Mouse (Mus musculus) ES-E14 (cell line): ENCODE data around the gene Tmem230. TPM values are rescaled to one million over a fixed set of nuclear protein-coding genes. Genes with fewer than 3 reads are reported as not detected.
"Not testable (repeated sequence)": the region's sequence is repeated elsewhere in the genome, so short reads cannot be mapped to it uniquely, and the experiment has no call there.

Source experiments
- DNase-seq: peaks from one replicate; pipeline ENCODE4 v3.0.0-alpha.2; 2013; ENCODE audit warnings: low read depth, low spot score
- H3K27ac ChIP-seq: 2 replicates; pipeline ENCODE4 v1.5.1; 2012; ENCODE audit warnings: low read depth, mild to moderate bottlenecking, low read length, moderate library complexity, mixed read lengths; ENCODE audit not compliant: poor library complexity, insufficient read depth, severe bottlenecking
- H3K36me3 ChIP-seq: 2 replicates; pipeline ENCODE4 v1.6.1; 2012; ENCODE audit warnings: mild to moderate bottlenecking, low read length, moderate library complexity, mixed read lengths; ENCODE audit not compliant: control insufficient read depth, poor library complexity, insufficient read depth, severe bottlenecking
- H3K4me1 ChIP-seq, 2 experiments: fragments of 150-350 bp in 1 of 2; sonication (generic) in 1 of 2; 2 replicates each; pipeline ENCODE4 v1.6.1; 2012; ENCODE audit warnings: low read length in 2 of 2, mild to moderate bottlenecking in 1 of 2, mixed read lengths in 1 of 2; ENCODE audit not compliant: control insufficient read depth in 2 of 2, insufficient read depth in 2 of 2, poor library complexity in 1 of 2
- H3K4me3 ChIP-seq, 2 experiments: fragments of 150-350 bp in 1 of 2; sonication (generic) in 1 of 2; 2 replicates each; pipeline ENCODE4 v1.5.1; 2012; ENCODE audit warnings: low read length in 2 of 2, low read depth in 1 of 2, mild to moderate bottlenecking in 1 of 2, mixed read lengths in 1 of 2; ENCODE audit not compliant: insufficient read depth in 1 of 2, poor library complexity in 1 of 2, severe bottlenecking in 1 of 2
- H3K9ac ChIP-seq: 2 replicates; pipeline ENCODE4 v1.6.1; 2012; ENCODE audit warnings: low read depth, mild to moderate bottlenecking, low read length, mixed read lengths; ENCODE audit not compliant: poor library complexity, insufficient read depth, severe bottlenecking
- H3K9me3 ChIP-seq: fragments of 150-350 bp; sonication (generic); 2 replicates; pipeline ENCODE4 v1.6.1; 2012; ENCODE audit warnings: low read depth, mild to moderate bottlenecking, low read length; ENCODE audit not compliant: control insufficient read depth, insufficient read depth
- CHD2 ChIP-seq: IDR thresholded peaks from 2 replicates; pipeline ENCODE4 v1.6.1; 2014; ENCODE audit warnings: mild to moderate bottlenecking, low read depth, low read length, inconsistent platforms
- HCFC1 ChIP-seq: IDR thresholded peaks from 2 replicates; pipeline ENCODE4 v1.6.1; 2012; ENCODE audit warnings: low read length, inconsistent platforms, borderline replicate concordance; ENCODE audit not compliant: insufficient read depth
- MAFK ChIP-seq: IDR thresholded peaks from 2 replicates; pipeline ENCODE4 v1.6.1; 2014; ENCODE audit warnings: mild to moderate bottlenecking, low read depth, low read length, inconsistent platforms; ENCODE audit not compliant: insufficient read depth
- ZC3H11A ChIP-seq: IDR thresholded peaks from 2 replicates; pipeline ENCODE4 v1.6.1; 2012; ENCODE audit warnings: low read depth, mild to moderate bottlenecking, inconsistent platforms, low read length, borderline replicate concordance
- ZNF384 ChIP-seq: IDR thresholded peaks from 2 replicates; pipeline ENCODE4 v1.6.1; 2012; ENCODE audit warnings: low read depth, low read length, inconsistent platforms
- in situ Hi-C, 2 experiments: fragments of 600-800 bp; cut with MboI; formaldehyde crosslinking; loops; one replicate each; pipeline ENCODE4 v1.15.1; 2025; ENCODE audit warnings: low sequenced_read_pairs in 2 of 2, inconsistent platforms in 1 of 2; ENCODE audit not compliant: unreplicated experiment in 2 of 2
- total RNA-seq: library from RNA; depleted of rRNA; stranded (reverse); fragments of 300-350 nt; gene quantifications from 2 replicates; pipeline ENCODE4 v1.2.3, GENCODE M21; 2012

Tmem230 gene
- total RNA-seq, 1 experiment, result 36.0 TPM

DNA sequence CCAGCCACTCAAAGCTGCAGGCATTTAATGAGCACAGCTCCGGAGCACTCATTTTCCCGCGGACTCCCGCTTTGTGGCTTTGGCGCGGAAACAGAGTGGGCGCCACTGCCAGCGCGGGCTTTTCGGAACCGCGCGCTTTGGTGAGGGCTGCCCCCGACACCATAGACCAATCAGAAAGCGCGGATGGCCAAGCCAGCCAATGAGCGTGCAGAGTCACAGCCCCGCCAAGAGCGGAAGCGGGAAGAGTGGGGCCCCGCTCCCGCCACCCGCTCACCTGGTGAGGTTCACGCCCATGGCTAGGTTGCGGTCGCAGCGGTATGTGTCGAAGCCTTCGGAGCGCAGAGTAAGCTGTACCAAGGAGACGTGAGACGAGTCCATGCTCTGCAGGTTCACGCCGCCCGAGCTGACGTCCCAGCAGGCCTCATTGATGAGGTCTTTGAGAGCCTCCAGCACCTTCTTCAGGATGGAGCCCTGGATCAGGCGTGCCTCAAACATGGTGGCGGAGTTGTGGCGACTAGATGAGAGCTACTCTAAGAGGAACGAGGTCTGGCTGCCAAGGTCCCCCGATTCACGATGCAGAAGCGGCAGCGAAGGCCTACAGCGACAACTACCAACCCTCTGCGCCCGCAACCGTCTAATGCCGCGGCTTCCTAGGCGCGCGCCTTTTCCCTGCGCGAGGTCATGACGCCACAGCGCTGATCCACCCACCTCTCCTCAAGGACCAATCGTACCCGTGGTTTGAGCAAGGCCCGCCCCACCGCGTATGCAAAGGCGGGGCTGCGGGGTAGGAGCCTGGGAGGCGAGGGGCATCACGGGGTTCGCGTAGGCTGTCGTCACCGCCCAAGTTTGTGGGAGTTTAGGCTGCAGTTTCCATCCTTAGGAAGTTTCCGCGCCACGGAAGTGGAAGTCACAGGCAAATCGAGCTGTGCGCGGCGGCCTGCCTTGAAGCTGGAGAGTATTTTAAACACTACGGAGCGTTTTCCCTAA is 5.2 kb upstream of the Tmem230 start, which contains the start of gene Pcna:
Pcna (minus strand) TSS at position 773 of the 987 bp plus-strand sequence.
- H3K36me3 ChIP-seq, result peaks cover 14% of the 10 kb centered on the region
- in situ Hi-C loops, result no loop called here
- TF ChIP-seq HCFC1 (peak; percentile 54; the same call in 1 of the 2 replicates), MAFK (no peak), CHD2 (peak; percentile 74; the same call in 1 of the 2 replicates)
- H3K27ac ChIP-seq, result peak within 1 kb of the TSS; percentile 81
- H3K4me1 ChIP-seq, result peaks cover 0 to 3% of the 10 kb centered on the region in 2 experiments; a peak in 3 of 4 replicates
- H3K9ac ChIP-seq, result peak within 1 kb of the TSS; percentile 85
- peak; percentile 97 for DNase-seq
- peak within 1 kb of the TSS; percentile 82 to 86 for H3K4me3 ChIP-seq
- H3K9me3 ChIP-seq, result no peaks in the 10 kb centered on the region

DNA sequence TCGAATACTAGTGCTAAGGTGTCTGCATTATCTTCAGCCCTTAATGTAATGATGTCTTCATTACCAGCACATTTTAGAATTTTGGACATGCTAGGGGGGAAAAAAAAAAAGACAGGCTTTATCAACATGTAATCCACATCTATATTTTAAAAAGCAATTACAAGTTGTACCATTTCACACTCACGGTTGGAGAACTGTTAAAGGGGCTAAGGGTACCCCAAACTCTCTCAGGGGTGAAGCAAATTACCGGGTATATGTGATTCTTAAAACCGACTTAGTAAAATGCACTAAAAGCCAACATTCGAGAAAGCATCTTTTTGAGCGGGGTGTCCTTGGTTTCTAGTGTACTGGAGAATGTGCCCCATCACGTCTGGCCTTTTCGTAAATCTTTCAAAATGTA is 4.3 kb upstream of the Tmem230 start:
- H3K9ac ChIP-seq, result peak overlapping the region; percentile 83
- peak overlapping the region; percentile 82 to 86 for H3K4me3 ChIP-seq
- H3K36me3 ChIP-seq, result peaks cover 15% of the 10 kb centered on the region
- in situ Hi-C loops, result no loop called here
- no peak for DNase-seq
- no peaks in the 10 kb centered on the region for H3K9me3 ChIP-seq
- no peaks in the 10 kb centered on the region for H3K4me1 ChIP-seq
- no peak for TF ChIP-seq HCFC1
- no peak for TF ChIP-seq MAFK
- TF ChIP-seq ZNF384, result no peak
- TF ChIP-seq CHD2, result no peak
- TF ChIP-seq ZC3H11A, result no peak
- H3K27ac ChIP-seq, result no peak overlapping the region; the same call in 1 of the 2 replicates

DNA sequence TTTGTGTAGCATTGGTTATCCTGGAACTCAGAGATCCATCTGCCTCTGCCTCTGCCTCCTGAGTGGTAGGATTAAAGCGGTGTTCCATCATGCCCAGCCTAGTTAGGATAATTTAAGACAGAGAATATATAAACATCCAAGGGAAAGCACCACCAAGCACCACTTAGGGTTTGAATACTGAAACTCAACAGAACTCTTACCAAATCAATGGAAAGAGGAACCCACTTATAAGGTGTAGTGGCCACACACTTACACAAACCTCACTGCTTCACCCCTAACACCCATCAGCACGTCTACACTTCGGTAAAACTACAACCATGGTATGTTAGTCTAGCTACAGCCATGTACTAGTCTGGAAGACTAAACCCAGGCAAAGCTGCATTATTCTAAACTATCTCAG is 4.2 kb downstream of the Tmem230 start:
- H3K36me3 ChIP-seq, result peaks cover 11% of the 10 kb centered on the region
- H3K27ac ChIP-seq, result no peak overlapping the region
- no peak overlapping the region for H3K9ac ChIP-seq
- no peak for DNase-seq
- TF ChIP-seq ZC3H11A (no peak), HCFC1 (no peak), ZNF384 (no peak)
- H3K4me1 ChIP-seq, result no peaks in the 10 kb centered on the region
- no peaks in the 10 kb centered on the region for H3K9me3 ChIP-seq
- in situ Hi-C loops, result loop anchor here (10.0 to 25.0 kb wide), 2 partner anchors 99 to 406 kb away; partner anchors contain the start of gene Slc23a2 (in 1 of the 2)
- no peak overlapping the region for H3K4me3 ChIP-seq

DNA sequence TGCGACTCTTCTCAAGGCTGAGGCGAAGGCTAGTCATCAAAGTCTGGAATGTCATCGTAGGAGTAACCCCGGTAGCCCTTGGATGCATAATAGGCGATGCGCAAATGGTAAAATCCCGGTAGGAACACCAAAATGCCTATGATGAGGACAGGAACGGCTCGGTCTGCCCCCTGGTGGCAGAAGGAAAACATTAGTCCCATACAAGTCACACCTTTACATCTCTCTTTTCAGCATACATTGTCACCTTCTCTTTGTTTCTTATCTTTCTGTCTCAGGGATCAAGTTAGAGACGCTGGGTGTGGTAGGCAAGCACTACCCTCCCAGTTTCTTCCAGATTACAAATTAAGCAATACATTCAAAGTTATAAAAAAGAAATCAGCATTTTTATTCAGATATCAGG is 7.2 kb downstream of the Tmem230 start:
- in situ Hi-C loops, result loop anchor here (10.0 to 25.0 kb wide), 2 partner anchors 96 to 403 kb away; partner anchors contain the start of gene Slc23a2 (in 1 of the 2)
- not testable (repeated sequence) for H3K9ac ChIP-seq, H3K36me3 ChIP-seq, DNase-seq, H3K9me3 ChIP-seq, H3K27ac ChIP-seq, H3K4me1 ChIP-seq, H3K4me3 ChIP-seq
- 0 out of 2 replicates have a peak, but pooled peaks have one; percentile 31 for TF ChIP-seq ZC3H11A

DNA sequence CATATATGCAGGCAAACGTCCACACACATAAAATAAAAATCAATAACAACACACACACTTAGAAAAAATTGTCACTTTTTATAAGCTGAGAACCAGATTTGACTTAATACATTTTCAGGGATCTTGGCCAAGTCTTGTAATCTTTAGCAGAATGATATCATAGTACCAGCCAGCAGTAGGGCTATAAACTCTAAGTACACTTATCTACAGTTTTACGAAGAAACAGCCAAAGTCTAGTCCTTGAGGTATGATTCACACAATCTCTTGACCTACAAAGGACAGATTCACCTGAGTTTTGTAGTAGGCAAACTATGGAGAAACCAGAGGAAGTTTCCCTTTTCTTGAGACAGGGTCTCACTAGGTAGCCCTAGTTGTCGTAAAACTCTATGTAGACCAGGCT is 8.2 kb downstream of the Tmem230 start:
- in situ Hi-C loops, result loop anchor here in 1 of 2 experiments (25.0 kb wide), 1 partner anchor 402 kb away; no protein-coding TSS in a partner anchor
- not testable (repeated sequence) for H3K4me3 ChIP-seq, H3K36me3 ChIP-seq, H3K27ac ChIP-seq, H3K4me1 ChIP-seq, H3K9me3 ChIP-seq, H3K9ac ChIP-seq, DNase-seq
